Mouse (Mus musculus) kidney, adult 2 months (tissue): ENCODE results near the gene Nlrc5.

Experiments
- CTCF ChIP-seq: fragments of 200-500 bp; conservative IDR thresholded peaks from 2 replicates; pipeline ENCODE4 v1.5.1; 2011; ENCODE audit warnings: low read depth, mild to moderate bottlenecking, control low read depth, low read length, moderate library complexity, mixed read lengths; ENCODE audit not compliant: insufficient read depth, insufficient read length
- POLR2A ChIP-seq: fragments of 200-500 bp; IDR thresholded peaks from one replicate; pipeline ENCODE4 v1.6.1; 2011; ENCODE audit warnings: low read depth, low read length, control low read depth

- no peak for TF ChIP-seq CTCF
- TF ChIP-seq POLR2A, result no peak
These were observed 82.0 kb downstream of the Nlrc5 start for GRCm38 (mm10) chr8:94516209-94516593.
